Mouse (Mus musculus) granulocyte monocyte progenitor cell, adult 5-6 weeks (primary cell): ENCODE measurements around the gene A530016L24Rik. TPM values are rescaled to one million over a fixed set of nuclear protein-coding genes. Genes with fewer than 3 reads are reported as not detected.

Experiments used
- ATAC-seq: replicated peaks from 2 replicates; pipeline ENCODE4 v1.8.0; 2016; ENCODE audit warnings: mild to moderate bottlenecking, moderate TSS enrichment, inconsistent platforms; ENCODE audit not compliant: poor library complexity, severe bottlenecking
- total RNA-seq, 2 experiments: library from RNA; stranded (forward) in 1 of 2; stranded (reverse) in 1 of 2; fragments of 200-712, 200-1000 nt in 1 of 2; fragments of >200 nt in 1 of 2; fragmentation: Nextera tagmentation in 1 of 2; gene quantifications; 2 replicates each; pipeline ENCODE4 v1.2.3; 2014 to 2017

The A530016L24Rik gene
- total RNA-seq, 2 experiments from 2014 or later: not detected

DNA sequence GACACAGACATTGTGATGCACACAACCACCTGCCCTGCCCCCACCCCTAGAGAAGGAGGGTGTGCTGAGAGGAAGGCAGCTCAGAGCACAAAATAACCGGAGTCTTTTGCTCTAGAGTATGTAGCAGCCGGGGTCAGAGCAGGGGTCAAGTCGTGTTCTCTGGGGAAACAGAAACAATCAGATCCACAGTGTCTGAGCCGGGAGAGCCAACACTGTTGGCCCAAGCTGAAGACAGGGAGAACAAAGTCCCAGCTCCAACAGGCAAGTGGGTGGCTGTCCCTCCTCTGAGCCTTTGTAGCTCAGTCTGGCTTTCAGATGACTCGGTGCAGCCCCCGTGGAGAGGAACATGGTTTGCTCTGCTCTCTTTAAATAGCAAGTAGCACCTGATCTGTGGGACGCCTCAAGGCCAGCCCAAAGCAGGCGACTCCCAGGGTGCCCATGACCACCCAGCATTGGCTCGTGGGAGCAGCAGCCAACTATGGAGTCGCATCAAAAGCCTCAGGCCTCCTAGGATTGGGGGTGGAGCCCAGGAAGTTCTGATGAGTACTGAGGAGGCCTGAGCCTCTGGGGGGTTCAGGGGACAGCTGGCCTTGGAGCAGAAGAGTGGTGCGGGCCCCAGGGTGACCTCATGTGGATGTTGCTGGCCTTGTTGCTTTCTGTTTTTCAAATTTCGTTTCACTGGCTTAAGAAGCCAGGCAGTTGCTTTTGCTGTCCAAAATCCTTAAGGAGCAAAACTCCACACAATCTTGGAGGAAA is 55.9 kb downstream of the A530016L24Rik start:
- no peak for ATAC-seq

DNA sequence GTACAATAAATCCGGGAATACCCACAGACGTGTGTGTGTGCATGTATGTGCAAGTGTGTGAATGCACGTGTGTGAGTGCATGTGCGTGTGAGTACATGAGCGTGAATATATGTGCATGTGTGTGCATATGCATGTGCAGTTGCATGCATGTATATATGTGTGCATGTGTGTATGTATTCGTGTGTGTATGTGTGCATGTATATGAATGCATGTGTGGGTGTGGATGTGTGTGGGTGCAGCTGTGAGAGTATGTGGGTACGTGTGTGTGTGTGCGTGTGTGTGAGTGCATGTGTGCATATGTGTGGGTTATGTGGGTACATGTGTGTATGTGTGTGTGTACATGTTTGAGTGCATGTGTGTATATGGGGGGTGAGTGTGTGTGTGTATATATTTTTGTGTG is 56.9 kb downstream of the A530016L24Rik start:
- no peak for ATAC-seq

DNA sequence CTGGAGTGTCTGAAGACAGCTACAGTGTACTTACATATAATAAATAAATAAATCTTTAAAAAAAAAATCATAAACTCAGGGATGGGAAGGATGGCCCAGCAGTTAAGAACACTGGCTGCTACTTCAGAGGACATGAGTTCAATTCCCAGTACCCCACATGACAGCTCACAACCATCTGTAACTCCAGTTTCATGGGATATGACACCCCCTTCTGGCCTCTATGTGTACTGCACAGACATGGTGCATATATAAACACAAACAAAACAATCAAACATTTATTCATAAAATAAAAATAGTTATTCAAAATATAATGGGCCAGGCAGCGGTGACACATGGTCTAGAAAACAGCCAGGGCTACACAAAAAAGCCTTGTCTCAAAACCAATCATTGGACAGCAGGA is 60.0 kb downstream of the A530016L24Rik start:
- ATAC-seq: no peak

Other genes starting within 250 kb of the A530016L24Rik start
- not detected in 2 replicates for gene Tmem179, start 27.3 kb downstream of the A530016L24Rik start, total RNA-seq (2014; fragmentation: Nextera tagmentation)
- gene Tmem179, start 27.3 kb downstream of the A530016L24Rik start, total RNA-seq (2017): not detected in 2 replicates
- gene Inf2, start 99.3 kb downstream of the A530016L24Rik start, total RNA-seq (2014; fragmentation: Nextera tagmentation): 18.1 and 23.3 TPM in 2 replicates
- gene Inf2, start 99.3 kb downstream of the A530016L24Rik start, total RNA-seq (2017): 3.6 and 7.8 TPM in 2 replicates
- 128 and 139 TPM in 2 replicates for gene Adssl1, start 130.6 kb downstream of the A530016L24Rik start, total RNA-seq (2014; fragmentation: Nextera tagmentation)
- 109 and 122 TPM in 2 replicates for gene Adssl1, start 130.6 kb downstream of the A530016L24Rik start, total RNA-seq (2017)
- gene Siva1, start 155.2 kb downstream of the A530016L24Rik start, total RNA-seq (2014; fragmentation: Nextera tagmentation): 113 and 231 TPM in 2 replicates
- 339 TPM in 2 replicates for gene Siva1, start 155.2 kb downstream of the A530016L24Rik start, total RNA-seq (2017)
- 118 and 134 TPM in 2 replicates for gene Akt1, start 185.4 kb downstream of the A530016L24Rik start, total RNA-seq (2014; fragmentation: Nextera tagmentation)
- 73.9 and 101 TPM in 2 replicates for gene Akt1, start 185.4 kb downstream of the A530016L24Rik start, total RNA-seq (2017)
- 1.0 and 5.4 TPM in 2 replicates for gene Zbtb42, start 189.4 kb downstream of the A530016L24Rik start, total RNA-seq (2014; fragmentation: Nextera tagmentation)
- 0.82 and 1.3 TPM in 2 replicates for gene Zbtb42, start 189.4 kb downstream of the A530016L24Rik start, total RNA-seq (2017)
- 1.6 and 9.2 TPM in 2 replicates for gene Cep170b, start 231.0 kb downstream of the A530016L24Rik start, total RNA-seq (2014; fragmentation: Nextera tagmentation)
- gene Cep170b, start 231.0 kb downstream of the A530016L24Rik start, total RNA-seq (2017): 0.56 and 1.2 TPM in 2 replicates